11 mouse cellular contexts compared by ENCODE assay signal in the genomic region with DNA sequence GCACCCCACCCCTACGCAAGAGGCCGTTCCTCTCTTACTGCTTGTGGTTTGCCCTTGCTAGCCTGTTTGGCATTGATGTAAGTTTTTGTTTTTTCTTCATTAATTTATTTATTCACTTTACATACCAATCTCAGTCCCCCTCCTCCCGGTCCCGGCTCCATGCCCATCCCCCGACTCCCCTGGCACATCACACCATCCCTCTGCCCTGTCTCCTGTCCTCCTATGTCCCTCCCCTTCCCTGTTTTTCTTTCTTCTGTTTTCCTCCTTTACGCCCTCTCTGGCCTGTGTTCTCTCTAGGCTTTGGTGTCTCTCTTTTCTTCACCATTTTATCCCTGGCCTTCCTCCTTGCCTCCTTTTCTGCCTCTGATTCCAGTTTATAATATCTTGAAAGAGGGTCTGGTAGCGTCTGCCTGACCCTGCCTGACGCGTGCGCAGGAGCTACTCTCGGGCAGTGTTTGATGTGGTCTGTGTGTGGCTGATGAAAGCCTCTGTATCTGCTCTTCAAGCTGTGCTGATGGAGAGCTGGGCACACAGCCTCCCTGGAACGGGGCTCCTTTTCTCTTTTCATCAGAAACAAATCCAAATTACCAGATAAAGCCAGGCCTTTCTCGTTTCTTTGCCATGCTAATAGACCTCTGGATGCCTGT.
DNase-seq lines count a peak whose midpoint lies in the region; ATAC-seq lines count a peak whose summit lies in the region.
"Had no signal": no experiment of that assay in that cellular context is flagged by ENCODE, and none has a peak within 500 bp of the region (broad histone marks: within the 10 kb centered on the region; RNA-seq: fewer than 3 reads in every experiment).

No protein-coding gene starts in this region.

- no peak overlapping the region for H3K27ac ChIP-seq in forebrain, embryonic 12.5 days
- H3K27ac ChIP-seq in forebrain, embryonic 10.5 days: no peak overlapping the region
- H3K27ac ChIP-seq: liver, embryonic 14.5 days had no signal

- H3K4me2 ChIP-seq in forebrain, embryonic 12.5 days: peak overlapping the region; percentile 8; the same call in 1 of the 2 replicates

- 20% methylated on average over 13 of the region's 13 CpGs for WGBS in forebrain, embryonic 12.5 days
- 24% methylated on average over 13 of the region's 13 CpGs for WGBS in forebrain, embryonic 10.5 days

- peak overlapping the region; percentile 30; the same call in 1 of the 2 replicates for H3K9ac ChIP-seq in forebrain, embryonic 12.5 days
- H3K9ac ChIP-seq: liver, embryonic 14.5 days had no signal

- no peaks in the 10 kb centered on the region for H3K36me3 ChIP-seq in forebrain, embryonic 12.5 days (replicated peaks)
- no peaks in the 10 kb centered on the region for H3K36me3 ChIP-seq in forebrain, embryonic 10.5 days (replicated peaks)

- H3K27me3 ChIP-seq in forebrain, embryonic 12.5 days: no peaks in the 10 kb centered on the region
- H3K27me3 ChIP-seq in forebrain, embryonic 10.5 days (ENCODE audit: poor library complexity, severe bottlenecking): peaks cover 16% of the 10 kb centered on the region; the same call in 1 of the 2 replicates

- peak; percentile 75 for ATAC-seq in forebrain, embryonic 12.5 days (ENCODE audit: low FRiP score)
- ATAC-seq in erythroblast, adult 5-6 weeks (replicated peaks; ENCODE audit: low FRiP score, poor library complexity, severe bottlenecking): no peak
- ATAC-seq: CD4-positive, CD25-positive, alpha-beta regulatory T cell, adult 4 months had no signal

- H3K4me1 ChIP-seq in forebrain, embryonic 12.5 days: peaks cover 20% of the 10 kb centered on the region; the same call in 1 of the 2 replicates
- H3K4me1 ChIP-seq in forebrain, embryonic 10.5 days: peaks cover 41% of the 10 kb centered on the region

- H3K4me3 ChIP-seq in forebrain, embryonic 12.5 days (replicated peaks): no peak overlapping the region
- no peak overlapping the region for H3K4me3 ChIP-seq in forebrain, embryonic 10.5 days

- H3K9me3 ChIP-seq in forebrain, embryonic 12.5 days: no peaks in the 10 kb centered on the region
- no peaks in the 10 kb centered on the region for H3K9me3 ChIP-seq in forebrain, embryonic 10.5 days

- DNase-seq in forebrain, embryonic 10.5 days (ENCODE audit: extremely low spot score, low spot score): no peak
- peak; percentile 21 for DNase-seq in ovary, postnatal 36 days (ENCODE audit: low spot score)
- DNase-seq in ovary, postnatal 10 days (ENCODE audit: low spot score): no peak
- peak; percentile 13 to 33 for DNase-seq in kidney, postnatal 36 days
- peak; percentile 29 to 55 for DNase-seq in thymus, postnatal 36 days
- DNase-seq in retina, postnatal 1 day: no peak
- DNase-seq: cerebellum, adult 8-10 months had no signal

Comparison
In these comparisons a context has a peak if more than half of its experiments do, and no peak if none do; other contexts are left out.
1. DNase-seq: peak in ovary, postnatal 36 days (single experiment), kidney, postnatal 36 days (2 of 2) and thymus, postnatal 36 days (2 of 2); none in forebrain, embryonic 10.5 days (single experiment), ovary, postnatal 10 days (single experiment) and retina, postnatal 1 day (single experiment).